Mouse (Mus musculus): Measurements from ENCODE around the gene Wdr24.

The Wdr24 gene

DNA sequence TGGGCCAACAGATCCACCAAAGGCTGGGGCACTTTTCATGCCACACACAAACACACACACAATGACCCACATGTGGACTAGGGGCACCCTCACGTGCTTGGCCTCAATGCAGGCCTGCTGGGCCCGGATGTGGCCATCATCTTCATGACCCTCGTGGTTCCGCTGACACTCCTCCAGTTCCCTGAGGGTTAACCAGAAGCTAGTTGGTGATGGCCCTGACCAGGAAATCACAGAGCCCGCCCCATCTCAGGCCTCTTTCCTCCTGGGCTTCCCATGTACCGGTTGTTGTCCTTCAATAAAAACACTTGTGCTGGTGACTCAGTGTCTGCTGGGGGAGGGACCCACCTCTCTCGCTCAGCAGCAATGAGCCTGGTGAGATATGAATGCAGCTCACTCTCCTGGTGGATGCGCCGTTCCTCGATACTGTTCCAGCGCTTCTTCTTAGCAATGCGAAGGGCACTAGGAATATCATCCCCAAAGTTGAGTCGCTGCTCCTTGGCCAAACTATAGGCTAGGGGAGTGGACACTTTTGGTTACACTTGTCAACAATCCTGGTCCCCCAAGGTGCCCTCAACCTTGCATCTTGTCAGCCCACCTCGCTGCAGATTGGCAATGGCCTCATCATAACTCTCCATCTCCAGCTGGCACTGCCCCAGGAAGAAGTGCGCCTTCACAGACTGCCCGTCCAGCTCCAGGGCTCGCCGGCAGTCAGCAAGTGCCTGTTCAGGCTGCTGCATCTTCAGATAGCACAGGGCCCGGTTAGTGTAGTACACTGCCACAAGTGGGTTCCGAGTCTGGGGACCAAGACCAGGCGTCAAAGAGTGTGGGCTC is 8.2 kb downstream of the Wdr24 start:
- DNase-seq (ENCODE audit: low spot score) = no peak

DNA sequence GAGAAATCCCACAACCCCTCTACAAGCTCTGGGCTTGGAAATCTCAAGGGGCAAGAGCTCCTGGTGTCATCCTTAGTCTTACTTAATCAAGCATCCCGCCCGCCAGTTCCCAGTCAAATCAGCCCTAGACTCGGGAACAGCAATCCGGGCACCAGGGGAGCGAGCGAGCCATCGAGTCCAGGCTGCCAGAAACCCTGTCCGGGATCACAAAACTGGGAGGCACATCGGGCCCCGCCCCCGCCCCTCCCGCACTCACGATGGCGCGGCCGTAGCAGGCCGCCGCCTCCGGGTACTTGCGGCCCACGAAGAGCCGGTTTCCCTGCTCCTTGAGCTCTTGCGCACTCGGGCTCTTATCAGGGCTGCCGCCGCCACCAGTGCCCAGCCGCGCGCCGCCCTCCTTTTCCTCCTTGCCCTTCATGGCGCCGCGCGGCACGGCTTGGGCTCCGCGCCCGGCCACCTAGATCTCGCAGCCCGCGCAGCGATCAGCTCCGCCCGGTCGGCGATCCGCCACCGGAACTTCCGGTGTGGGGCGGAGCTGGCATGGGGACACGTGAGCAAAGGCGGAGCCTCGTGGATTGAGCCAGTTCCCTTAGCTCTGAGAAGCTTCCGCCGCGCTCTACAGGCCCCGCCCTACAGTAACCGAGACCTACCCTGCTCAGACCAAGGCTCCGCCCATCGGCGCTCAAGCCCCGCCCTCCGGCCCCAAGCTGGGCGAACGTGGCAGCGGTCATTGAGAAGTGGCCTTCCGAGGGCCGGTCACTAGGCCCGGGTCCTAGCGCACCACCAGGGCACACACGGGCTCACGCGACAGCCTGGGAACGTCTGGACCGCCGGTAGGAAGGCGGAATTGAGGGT is 9.2 kb downstream of the Wdr24 start:
- peak; percentile 99 for DNase-seq (ENCODE audit: low spot score)

DNA sequence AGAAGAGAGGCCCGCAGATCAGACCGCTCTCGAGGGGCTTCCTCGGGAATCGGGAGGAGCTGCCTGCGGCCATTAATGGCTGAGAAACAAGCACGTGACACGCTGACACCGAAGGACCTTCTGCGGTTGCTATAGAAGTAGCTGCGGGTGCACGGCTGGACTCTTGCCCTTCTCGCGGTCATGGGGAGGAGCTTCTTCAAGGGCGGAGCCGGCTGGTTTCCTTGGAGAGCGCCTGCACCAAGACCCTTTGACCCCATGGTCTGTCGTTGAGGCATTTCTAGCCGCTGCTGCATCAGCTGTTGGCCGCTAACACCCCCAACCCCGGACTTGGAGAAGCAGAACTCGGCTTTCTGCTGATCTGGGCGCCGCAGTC is 9.8 kb downstream of the Wdr24 start, which contains the start of gene Stub1:
TSS of gene Stub1 (minus strand) at position 114 of the 373 bp plus-strand sequence.
- DNase-seq (ENCODE audit: low spot score) = peak; percentile 82

DNA sequence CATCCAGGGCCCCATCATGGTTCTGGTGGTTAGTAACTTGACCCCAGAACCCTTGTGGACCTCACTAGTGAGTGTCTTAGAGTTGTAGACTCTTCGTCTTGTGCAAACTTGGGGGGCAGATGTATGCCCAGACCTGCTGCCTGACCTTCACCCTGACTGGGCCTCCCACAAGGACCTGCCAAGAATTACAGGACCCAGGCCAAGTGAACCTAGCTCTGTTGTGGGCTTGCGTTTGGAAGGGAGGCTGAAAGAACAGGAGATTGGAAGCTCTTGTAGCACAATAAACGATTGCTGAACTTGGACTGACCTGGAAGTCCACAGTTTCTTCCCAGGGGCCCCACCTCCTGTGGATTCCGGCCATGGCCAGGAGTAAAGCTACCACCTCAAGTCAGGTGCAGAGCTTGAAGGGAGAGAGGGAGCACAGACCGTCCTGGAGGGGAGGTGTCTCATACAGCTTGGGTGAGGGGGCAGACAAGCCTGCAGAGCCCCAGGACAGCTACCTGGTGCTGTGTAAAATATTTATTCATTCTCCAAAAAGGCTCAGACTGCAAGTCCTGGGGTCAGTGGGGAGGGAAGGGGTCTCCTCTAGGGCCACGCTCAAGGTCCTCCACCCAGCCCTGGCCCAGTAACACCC is 10.7 kb downstream of the Wdr24 start:
- DNase-seq (ENCODE audit: low spot score) = no peak

DNA sequence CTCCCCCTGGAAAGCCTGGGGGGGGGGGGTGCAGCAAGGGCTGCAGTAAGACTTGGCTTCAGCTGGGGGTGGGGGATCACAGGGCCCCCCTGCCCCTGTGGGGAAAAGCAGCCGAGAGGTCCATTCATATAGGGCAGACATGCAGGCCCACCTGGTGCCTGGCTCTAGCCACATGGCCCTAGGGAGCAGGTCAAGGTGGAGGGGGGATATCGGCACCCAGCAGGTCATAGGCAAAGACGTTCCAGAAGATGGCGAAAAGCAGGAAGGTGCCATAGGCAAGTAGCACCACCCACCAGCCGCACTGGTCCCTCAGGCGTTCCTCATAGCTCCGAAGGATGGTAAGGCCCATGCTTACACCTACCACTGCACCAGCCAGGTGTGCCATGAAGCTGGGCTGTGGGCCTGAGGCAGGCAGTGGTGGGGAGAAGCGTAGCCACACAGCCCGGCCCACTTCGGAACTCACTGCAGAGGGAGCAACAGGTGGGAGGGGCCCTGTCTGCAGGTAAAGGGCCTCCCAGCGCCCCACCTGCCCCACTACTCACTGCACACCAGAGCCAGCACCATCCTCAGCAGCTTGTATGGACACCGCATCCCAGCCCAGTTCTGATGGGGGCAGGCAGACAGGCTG is 11.3 kb downstream of the Wdr24 start:
- DNase-seq (ENCODE audit: low spot score) = no peak

DNA sequence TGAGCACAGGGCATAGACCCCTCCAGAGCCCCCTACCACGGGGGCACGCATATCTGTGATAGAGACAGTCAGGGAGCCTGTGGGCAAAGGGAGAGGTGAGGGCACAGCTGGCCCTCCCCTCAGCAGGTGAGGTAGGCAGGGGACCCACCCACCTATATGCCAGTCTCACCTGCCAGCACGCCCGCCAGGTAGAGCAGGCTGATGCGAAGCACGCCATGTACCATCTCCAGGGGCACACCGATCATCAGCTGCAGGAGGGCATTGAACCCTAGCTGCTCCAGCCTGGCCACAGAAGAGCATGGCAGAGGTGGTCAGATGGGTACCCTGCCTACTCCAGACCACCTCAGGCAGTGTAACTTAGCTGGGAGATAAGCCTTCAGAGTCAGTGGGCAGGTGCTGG is 11.9 kb downstream of the Wdr24 start:
- no peak for DNase-seq (ENCODE audit: low spot score)

DNA sequence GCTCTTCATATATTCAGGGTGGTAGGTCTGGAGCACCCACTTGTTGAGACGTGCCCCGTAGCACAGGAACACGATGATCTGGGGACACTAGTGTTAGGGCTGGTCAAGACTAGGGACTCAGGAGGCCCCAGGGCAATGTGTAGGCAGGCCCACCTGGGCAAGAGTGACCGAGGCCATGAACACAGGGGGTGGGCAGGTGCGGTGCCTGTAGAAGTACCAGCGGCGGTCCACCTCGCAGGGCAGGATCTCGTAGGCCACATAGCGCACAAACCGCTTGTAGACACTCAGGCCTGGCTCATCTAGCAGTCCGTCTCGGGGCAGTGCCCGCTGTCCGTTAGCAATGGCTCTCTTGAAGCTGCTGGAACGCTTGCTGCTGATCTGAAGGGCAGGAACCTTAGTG is 12.4 kb downstream of the Wdr24 start:
- DNase-seq (ENCODE audit: low spot score) = no peak

DNA sequence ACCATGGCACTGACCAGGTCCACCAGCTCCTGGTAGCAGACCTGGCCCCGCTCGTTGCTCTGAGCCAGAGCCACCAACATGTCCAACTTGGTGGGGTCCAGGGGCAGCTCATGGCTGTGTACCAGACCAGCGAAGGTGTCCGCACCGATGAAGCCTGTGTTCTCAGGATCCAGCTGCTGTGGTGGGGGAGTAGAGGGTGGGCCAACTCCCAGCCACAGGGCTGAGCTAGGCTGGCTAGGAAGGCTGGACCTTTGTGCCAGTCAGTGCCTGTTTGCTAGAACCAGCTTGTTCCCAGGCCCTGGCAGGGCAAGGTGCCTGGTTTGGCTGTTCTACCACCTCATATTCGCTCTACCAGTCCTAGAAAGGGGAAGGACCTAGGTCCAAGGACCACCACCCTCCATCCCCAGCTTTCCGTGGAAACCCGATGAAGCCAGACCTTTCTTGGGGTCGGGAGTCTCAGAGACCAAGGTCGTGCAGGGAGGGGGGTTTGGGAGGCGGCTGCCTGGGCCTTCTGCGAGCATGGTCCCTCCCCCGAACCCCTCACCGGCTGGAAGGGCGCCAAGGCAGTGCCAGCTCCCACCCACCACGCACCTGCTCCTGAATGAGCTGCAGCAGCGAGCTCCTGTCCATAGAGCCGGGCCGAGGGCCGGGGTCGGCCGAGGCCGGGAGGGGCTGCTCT is 13.1 kb downstream of the Wdr24 start:
- no peak for DNase-seq (ENCODE audit: low spot score)

DNA sequence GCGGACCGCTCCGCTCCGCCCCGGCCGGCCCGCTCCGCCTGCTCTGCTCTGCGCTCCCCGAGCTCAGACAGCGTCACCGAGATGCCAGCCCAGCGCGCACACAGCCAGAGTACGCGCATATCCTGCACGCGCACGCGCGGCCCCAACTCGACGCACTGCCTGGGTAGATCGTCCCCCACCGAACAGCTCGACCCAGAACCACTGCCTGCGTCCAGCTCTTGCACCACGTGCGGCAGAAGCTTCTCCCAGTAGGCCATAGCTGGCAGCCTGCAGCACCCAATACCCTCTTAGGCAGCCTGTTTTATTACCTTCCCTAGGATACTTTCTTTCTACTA is 13.6 kb downstream of the Wdr24 start, which contains the start of gene Rhbdl1:
TSS of gene Rhbdl1 (minus strand) at position 220 of the 335 bp plus-strand sequence.
- peak; percentile 61 for DNase-seq (ENCODE audit: low spot score)

DNA sequence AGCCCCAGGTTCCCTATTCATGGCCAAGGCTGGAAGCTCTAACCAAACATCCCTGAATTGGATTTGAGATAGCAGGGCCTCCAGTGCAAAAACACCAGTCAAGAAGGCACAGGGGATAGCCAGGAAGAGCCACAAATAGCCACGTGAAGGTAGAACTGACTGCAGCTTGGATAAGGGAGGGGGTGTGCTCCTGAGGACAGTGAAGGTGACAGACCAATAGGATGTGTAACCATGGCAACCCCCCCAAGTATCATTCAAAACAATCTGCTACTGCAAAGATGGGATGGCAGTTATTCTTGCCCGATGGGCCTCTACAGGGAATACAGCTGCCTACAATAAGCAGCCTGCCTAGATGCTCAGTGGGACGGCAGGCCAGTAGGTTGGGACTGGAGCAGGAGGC is 14.1 kb downstream of the Wdr24 start:
- no peak for DNase-seq (ENCODE audit: low spot score)

DNA sequence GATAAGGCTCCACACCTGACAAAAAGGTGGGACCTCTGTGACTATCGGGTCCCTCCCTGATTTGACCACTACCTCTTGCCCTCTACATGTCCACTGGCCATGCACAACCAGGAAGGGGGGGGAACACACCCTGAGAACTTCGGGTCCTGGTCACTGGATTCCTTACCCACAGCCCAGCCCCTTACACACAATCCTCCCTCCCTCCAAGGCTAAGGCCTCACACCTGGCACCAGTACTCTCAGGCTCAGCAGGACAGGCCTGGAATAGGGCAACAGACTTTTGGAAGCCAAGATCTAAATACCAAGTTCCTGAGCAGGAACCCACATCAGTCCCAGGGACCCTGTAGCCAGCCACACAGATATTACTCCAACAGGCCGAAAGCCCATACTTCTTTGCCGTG is 15.5 kb downstream of the Wdr24 start:
- DNase-seq (ENCODE audit: low spot score) = no peak

DNA sequence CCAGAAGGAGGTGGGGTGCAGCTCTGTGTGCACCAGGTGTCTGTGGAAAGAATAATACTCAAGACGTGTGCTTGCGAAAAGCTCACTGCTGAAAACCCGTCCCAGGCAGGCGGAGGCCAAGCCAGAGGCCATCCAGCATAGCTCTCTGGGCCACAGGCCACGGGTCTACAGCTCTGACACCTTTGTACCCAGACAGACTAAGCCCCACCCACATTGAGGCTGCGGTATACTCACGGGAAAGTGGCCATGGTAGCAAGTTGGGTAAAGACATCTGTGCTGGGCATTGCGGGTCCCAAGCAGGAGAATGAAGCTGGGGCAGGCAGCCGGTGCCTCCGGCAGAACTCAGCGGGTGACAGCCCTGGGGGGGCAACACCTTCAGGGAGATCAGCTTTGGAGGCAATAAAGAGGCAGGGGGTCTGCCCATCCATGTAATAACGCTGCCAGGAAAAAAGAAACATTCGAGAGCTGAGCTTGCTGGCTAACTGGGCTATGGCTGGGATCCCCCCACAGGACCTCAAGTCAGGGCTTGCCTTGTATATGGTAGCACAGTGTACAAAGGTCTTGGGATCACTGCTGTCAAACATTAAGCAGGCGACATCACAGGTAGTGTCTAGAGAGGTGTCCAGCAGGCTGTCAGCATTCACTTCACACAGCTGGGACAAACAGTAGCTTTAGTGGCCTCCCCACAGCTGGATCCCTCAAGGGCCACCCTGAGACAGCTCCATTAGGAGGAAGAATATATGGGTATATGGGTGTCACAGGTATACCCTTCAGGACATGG is 16.2 kb downstream of the Wdr24 start:
- DNase-seq (ENCODE audit: low spot score) = no peak

DNA sequence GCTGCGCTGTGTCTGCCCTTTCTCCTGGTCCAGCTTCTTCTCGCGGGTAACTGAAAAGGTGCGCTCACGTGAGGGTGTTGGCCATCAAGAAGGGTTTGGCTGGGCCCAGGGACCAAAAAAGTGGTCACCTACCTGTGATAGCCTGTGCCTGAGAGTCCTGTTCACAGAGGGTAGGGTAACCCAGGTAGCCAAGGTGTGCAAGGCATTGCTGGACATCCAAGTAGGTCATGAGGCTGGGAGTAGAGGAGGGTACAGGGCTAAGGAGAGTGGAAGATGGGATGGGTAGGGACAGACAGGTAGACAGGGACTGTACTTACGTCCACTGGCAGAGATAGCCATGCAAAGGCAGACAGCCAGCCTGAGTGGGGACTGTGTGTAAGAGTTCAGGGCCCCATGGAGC is 17.1 kb downstream of the Wdr24 start:
- no peak for DNase-seq (ENCODE audit: low spot score)

DNA sequence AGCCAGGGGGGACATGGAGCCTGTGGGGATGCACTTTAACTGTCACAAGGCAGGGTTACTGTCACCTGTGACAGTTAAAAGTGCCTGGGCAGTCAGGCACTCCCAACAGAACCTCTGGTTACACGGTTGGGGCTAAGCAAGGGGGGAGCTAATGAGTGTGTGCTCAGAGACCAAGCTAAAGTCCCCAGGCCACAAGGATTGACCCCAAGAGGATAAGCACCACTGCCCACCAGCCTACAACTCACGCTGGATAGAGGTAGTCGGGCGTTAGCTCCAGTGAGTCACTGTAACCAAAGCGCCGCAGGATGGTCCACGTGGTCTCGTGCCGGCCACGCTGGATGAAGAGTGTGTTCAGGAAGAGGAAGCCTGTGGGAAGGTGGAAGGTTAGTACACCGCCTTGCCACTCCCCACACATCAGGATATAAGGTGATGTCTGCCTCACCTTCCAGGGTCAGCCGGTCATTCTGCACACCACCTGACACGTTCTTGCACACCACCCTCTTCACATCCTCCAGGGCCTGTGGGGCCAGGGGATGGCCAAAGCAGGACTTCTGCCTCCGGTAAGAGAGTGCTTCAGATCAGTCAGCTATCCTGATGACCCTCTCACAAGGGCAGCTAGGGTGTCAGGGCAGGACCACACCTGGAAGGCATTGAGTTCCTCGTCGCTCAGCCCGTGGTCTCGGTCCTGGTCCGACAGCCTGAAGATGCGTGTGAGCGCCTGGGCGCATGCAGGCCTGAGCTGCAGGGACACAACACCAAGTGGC is 17.9 kb downstream of the Wdr24 start, which contains the start of gene Gm20683:
TSS of gene Gm20683 (minus strand) at position 647 of the 764 bp plus-strand sequence.
- DNase-seq (ENCODE audit: low spot score) = no peak

DNA sequence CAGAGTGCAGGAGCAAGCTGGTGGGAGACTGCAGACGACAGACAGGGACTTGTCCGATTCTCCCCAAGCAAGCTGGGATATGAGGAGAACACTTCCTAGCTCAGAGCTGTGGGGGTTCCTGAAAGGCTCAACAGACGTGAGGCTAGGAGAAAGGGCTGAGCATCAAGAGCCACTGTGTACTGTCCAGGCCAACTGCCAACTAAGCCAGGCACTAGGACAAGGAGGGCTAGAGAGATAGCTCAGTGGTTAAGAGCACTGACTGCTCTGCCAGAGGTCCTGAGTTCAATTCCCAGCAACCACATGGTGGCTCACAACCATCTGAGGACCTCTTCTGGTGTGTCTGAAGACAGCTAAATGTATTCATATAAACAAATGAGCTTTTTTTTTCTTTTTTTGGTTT is 19.1 kb downstream of the Wdr24 start:
- no peak for DNase-seq (ENCODE audit: low spot score)

DNA sequence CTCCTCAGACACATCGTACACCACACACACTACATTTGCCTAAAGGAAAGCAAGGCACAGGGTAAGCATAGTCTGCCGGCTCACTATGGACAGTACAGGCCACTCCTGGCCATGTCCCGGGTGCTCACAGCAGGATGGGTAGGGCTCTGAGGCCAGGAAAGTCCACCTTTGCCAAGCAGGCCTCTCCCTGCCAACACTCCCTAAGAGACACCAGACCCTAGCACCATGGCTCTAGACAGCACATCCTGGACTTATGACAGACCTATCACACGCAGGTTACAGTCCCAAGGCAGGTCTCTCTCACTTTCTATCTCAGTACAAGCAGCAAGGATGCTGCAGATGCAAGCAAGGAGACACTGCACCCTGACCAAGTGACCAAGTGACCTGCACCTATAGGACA is 19.7 kb downstream of the Wdr24 start:
- no peak for DNase-seq (ENCODE audit: low spot score)

DNA sequence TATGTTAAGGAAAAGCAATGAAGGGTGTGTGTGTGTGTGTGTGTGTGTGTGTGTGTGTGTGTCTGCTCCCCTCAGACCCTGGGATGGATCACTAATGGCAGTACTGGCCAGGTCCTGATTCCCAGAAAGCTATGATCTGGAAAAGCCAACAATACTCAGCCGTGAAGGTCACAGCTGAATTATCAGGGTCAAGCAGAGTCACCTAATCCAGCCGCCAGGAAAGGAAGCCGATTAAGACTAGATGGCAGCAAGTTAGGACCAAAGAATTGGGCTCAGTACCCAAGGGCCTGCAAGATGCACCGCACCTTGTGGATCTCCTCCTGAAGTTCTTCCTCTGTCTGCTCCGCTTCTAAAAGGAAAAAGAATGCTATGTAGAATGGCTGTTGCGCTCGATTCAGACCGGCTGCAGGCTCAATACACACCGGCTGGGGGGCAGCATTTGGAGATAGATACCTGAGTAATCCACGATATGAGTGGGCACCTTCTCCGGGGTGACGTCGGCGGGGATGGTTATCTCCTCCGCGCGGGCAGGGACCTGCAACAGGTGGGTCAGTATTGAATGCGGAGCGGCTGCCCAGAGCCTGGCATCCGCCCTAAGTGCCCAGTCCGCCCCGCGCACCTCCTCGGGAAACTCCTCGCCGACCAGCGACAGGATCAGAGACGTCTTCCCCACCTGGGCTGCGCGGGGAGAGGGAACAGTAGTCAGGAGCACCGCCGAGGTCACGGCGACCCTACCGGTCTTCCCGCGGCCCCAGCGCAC is 20.4 kb downstream of the Wdr24 start:
- no peak for DNase-seq (ENCODE audit: low spot score)

DNA sequence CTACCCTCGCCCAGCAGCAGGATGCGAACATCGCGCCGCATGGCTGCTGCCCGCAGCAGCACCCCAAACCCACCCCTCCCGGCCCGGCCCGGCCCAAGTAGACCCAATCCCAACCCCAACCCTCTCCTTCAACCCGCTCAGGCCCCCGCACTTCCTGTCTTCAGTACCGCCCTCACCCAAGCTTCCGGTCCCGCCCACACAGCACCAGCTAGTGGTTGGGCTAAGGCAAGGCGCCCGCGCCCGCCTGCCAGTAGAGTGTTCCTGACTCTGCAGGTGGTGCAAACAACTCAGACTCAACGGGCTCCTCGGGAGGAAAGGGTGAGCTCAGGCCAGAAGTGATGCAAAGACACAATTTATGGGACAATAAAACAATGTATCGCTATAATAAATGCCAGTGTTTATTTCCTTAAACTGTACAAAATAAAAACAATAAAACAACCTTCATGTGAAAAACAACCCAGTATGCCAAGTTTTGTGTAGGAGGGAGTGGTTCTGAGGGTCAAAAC is 21.0 kb downstream of the Wdr24 start, which contains the start of gene Rhot2:
TSS of gene Rhot2 (minus strand) at position 456 of the 506 bp plus-strand sequence.
- peak; percentile 92 for DNase-seq (ENCODE audit: low spot score)

DNA sequence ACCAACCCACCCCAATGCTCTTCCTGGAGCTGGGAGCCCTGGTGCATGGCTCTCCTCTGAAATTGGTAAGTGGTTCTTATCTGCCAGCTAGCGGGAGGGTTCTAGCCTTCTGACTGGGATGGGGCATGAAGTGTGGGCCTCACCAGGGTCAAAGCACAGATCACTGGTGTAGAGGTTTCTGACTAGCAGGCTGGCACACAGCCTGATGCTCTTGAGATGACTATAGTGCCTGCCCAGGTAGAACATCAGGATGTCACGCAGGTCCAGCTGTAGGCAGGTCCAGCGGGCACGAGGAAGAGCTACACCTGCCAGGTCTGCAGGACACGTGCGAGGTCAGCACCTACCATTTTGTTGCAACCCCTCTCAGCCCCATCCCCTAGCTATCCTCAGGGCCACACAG is 36.8 kb downstream of the Wdr24 start:
- DNase-seq (ENCODE audit: low spot score) = no peak

Data from urinary bladder, postnatal 25 days (tissue).